Mouse (Mus musculus) cerebellum, adult 11 months (tissue): Measurements from ENCODE around the gene Ssrp1.
A peak's percentile ranks its signal among the peaks of the same experiment; 100 is the strongest.

Source experiments
- DNase-seq: peaks from one replicate; pipeline ENCODE4 v3.0.0; 2022

The Ssrp1 gene

DNA sequence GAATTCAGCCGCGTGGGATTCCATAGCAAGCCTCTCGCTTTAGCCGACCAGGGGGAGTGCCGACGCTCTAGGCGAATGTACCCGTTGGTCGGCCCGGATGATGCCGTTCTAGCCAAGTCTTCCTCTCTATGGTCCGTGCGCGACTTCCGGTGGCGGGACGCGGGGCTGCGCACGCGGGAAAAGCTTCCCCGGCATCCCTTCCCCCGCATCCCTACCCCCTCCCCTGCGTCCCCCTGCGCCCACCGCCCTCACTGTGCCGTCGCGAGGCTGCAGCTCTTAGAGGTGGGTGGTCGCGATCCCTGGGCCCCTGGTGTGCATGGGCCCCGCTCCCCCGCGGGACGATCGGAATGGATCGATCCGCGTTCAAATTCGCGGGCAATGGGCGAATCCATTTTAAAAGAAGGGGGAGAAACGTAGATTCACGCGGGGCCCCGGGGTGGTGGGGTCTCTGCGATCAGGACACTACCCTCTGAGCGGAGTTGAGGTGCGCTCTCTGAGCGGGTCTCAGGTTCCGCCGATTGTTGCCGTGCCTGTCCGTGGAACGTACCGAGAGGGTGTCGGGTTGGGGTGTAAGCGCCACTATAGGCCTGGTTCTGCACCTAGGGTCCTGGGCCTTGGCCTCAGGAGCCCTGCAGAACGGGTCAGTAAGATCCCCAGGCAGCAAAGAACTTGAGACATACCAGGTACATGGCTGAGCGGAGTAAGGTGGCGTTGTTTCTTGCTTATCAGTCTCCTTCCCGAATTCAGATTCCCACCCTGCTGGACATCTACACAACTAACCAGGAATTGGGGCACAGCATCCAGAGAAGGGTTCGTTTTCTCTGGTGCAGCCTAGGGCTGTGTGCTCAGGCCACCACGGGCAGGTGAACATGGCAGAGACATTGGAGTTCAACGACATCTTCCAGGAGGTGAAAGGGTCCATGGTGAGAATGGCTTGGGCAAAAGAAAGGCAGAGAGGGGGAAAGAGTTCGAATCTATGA is at the start of gene Ssrp1, which contains the start of gene P2rx3:
Gene Ssrp1 (plus strand): TSS at position 188 of the 980 bp plus-strand sequence.
Gene P2rx3 (minus strand): TSS at position 416 of the 980 bp plus-strand sequence.
- DNase-seq: peak; percentile 87

DNA sequence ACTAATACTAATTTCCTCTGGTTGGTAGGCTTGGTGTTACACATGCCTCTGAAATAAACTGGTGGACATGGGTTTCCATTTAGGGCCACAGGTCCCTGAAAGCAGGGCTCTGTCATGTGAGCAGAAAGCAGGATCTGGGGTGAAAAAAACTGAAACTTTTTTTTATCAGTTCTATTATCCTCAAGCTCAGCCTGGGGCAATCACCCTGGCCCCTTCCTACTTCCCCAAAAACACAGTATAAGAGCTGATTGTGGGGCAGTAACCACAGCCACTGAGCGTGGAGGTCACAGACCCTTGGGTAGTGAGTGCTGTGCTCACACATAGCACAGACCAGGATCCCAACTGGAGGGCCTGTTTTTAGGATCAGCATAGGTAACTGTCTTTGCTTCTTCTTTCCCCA is 49.1 kb upstream of the Ssrp1 start, which contains the start of gene Prg3:
Gene Prg3 (plus strand): TSS at position 286 of the 400 bp plus-strand sequence.
- DNase-seq: no peak

DNA sequence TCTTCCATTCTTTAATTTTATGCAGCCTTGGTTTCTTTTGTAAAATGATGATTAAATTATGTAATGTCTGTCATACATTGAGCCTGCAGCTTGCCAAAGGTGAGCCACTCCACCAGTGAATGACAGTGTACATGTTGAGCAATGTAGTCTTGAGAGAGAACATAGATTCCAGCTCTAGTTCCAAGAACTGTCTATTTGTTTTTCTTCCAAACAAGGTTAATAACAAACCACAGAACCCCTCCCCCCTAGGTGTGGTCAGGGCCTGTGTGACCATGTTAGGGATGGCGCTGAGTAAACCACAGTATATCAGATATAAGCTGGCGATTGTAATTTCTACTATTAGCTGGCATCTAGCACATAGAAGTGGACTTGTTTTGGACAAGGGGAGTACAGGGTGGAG is 40.7 kb upstream of the Ssrp1 start:
- no peak for DNase-seq

DNA sequence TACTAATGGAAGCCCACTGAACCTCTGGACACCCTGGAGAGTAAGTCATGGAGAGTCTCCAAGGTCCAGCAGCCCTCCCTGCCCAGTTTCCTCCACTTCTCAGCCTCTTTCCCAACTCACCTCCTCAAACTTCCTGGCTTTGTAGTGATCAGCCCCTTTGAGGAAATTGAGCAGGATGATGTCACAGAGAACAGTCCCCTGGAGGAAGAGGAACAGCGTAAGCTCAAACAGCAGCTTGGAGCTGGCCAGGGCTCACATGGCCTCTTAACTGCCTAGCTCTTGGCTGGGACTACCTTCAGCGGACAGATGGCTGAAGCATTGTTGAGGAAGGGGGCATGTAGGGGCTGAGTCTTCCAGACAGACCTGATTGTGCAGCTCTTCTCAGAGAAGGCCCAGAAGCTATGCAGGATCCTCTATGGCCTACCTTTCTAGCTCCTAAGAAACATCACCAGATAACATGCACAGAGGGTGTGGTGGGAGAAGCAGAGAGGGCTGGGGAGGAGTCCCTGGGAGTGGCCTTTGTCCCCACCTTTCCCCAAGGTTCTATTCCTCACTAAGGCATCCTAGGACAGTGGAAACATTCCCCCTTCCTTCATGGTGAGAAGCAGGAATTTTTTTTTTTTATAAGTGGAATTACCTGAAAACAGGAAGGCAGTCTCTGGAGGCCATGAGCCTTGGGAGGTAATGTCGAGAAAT is 37.4 kb upstream of the Ssrp1 start:
- DNase-seq: no peak

DNA sequence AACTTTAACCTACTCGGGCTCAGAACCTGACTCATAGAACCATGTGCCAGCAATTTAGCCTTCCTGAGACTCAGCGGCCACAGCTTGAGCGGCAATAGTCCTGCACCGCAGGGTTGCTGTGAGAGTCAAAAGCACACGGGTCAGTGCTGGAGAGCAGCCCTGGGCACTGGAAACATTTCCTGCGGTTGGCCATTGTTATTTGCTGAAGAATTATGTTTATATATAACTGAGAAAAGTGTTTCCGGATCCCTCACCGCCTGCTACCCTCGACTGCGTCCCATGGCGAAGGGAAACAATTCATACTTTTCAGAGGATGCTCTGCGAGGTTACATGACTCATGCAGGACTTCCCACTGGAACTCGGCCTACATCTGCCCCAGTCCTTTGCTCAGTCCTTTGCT is 35.5 kb upstream of the Ssrp1 start:
- DNase-seq: no peak

DNA sequence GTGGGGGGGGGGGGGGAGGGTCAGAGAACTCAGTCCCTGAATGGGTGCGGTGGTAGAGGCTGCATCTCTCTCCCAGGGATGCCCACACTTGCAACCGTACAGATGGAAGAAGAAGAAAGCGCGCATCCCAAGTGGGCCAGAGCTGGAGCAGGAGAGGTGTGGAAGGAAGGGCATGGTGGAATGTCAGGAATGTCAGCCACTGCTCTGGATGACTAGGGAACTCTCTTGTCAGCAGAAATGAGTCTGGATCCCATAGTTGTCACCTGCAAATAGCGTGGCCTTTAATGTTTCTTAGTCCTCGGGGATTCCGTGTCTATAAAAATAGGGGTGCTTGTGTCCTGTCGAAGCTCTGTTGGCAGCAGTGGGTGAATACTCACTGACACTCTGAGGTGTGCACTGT is 34.5 kb upstream of the Ssrp1 start:
- DNase-seq: no peak

DNA sequence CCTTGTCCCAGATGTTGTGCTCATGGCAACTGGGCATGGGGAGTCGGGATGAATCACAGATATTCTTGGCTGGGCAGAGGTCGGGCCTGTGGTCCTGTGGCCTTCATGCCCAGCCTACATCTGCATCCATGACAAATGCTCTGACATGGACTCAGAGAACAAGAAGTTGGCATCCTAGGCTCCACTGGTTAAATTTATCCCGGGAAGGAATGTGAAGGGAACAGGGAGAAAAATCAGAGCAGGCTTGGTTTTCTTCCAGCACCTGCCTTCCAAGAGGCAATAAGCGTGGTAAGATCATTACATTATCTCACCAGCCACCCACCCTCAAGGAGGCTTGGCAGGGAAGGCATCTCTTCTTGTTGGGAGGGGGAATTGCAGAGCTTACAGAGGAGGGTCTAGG is 32.7 kb upstream of the Ssrp1 start:
- DNase-seq: no peak

DNA sequence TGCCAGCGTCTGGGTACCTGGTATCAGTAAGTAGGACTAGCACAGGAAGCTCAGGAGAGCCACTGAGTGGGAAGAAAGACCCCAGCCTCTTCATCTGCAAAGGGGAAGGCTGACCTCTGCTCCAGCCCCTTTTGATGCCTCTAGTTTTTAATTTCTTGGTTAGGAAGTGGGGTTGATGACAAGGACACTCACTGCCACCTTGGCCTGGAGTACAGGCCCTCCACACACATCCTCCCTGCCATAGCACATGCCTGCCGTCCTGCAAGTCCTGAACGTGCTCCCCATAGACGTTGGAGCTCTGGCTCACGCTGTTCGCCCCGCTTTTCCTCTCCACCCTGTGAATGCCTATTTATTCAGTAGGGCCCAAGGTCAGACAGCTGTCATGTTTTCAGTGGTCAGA is 30.4 kb upstream of the Ssrp1 start:
- DNase-seq: no peak

DNA sequence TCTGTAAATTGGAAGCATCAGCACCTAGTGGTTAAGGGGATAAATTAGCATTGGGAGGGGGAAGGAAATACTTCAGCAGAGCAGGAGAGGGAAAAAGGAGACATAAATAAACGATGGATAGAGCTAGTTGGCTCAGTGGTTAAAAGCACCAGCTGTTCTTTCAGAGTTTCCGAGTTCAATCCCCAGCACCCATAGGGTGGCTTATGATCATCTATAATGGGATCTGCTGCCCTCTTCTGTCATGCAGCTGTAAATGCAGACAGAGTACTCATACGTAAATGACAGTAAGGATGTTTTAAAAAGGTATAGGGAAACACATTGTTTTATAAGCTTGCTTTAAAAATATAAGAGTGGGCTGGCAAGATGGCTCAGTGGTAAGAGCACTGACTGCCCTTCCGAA is 29.3 kb upstream of the Ssrp1 start:
- no peak for DNase-seq

DNA sequence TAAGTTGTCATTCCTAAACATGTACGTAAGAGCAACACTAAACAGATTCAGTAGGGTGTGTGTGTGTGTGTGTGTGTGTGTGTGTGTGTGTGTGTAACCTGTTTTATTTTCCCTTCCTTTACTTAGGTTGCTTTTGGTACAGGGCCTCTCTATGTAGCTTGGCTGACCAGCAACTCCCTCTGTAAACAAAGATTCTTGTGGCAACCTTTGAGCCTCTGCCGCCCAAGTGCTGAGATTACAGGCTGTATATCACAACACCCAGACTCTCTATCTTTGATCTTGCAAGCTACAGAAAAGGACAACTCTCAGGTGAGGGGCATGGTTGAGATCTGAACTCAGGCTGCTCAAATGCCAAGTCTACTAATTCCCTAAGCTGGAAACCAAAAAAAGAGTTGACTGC is 27.8 kb upstream of the Ssrp1 start:
- DNase-seq: no peak

DNA sequence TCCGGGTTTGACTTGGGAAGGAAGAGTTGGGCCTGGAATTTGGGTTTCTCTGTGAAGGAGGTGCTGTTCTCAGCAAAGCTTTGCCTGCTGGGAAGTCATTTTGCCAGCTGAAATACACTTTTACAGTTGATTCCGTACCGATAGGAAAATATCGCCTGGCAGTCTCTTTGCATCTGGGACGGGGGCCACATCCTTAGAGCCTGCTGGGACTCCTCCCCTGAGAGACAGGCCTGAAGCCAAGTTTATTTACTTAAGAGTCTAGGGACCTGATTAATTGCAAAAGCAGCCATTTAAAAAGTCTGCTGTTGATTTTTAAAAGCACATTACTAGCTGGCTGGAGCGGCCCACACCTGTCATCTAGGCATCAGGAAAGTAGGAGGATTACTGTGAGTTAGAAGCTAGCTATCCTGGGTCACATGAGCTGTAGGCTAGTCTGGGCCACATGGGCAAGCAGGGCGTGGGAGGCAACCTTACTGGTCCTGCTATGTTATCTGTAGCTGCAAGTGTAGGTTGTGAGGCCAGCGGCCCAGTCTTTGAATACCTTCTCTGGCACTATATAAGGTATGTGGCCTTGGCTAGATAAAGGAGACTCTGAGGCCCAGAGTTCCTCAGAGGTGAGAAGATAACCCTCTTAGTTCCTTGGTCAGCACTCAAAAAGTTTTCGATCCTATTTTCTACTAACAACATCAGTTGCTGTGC is 25.0 kb upstream of the Ssrp1 start:
- no peak for DNase-seq

DNA sequence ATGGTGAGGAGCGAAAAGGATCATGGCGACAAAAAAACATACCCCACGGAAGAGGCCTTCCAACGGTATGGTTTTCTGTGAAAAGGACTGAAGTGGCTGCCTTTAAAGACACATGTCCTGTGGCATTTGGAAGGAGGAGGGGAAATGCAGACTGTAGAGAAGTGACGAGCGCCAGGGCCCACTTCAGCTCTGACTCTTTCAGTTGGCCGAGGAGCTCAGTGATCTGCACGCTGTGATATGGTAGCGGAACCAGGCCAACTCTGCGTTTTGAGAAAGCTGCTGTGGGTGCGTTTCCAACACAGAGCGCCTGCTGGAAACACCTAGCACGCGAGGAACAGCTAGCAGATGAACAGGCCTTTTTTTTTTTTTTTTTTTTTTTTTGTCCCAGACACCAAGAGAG is 24.4 kb upstream of the Ssrp1 start:
- no peak for DNase-seq

DNA sequence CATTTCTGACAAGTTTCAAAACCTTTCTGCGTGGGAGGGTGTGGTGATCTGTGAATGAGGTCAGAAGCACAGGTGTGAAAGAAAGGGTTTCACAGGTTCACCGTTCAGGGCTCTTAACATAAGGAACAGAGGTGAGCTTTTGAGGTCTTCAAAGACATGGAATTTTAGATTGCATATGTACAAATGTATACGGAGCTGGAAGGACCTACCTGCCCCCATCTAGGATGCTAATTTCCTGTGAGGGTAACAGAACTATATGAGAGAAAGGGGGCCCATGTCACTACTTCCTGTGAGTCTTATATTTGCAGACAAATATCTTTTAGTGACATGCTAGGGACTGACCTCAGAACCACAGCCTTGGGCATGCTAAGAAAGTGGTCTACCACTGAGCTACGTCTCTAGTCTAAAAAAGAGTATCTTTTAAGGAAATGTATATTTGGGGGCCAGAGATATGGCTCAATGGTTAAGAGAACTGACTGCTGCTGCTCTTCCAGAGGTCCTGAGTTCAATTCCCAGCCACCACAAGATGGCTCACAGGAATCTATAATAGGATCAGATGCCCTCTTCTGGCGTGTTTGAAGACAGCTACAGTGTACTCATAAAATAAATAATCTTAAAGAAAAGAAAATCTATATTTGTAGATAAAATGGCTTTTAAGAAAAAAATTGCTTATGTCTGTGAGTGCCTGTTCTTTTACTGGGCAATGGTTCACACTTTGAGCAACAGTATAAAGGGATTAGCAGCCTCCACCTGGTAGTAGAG is 23.0 kb upstream of the Ssrp1 start:
- DNase-seq: no peak

DNA sequence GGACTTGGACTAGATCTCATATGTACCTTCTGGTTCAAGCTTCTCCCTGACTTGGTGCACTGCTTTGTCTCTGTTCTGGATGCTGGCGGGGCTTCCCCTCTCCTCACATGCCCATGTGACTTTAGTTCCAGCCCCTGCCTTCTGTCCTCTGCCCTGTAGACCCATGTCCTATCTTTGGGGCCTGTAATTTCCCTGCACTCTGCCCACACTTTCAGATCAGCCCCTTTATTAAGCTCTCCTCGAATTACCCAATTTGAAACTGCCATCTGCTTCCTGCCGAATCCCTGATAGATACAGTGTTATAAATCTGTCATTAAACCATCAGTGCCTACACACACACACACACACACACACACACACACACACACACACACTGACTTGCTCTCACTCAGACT is 22.4 kb upstream of the Ssrp1 start:
- no peak for DNase-seq

DNA sequence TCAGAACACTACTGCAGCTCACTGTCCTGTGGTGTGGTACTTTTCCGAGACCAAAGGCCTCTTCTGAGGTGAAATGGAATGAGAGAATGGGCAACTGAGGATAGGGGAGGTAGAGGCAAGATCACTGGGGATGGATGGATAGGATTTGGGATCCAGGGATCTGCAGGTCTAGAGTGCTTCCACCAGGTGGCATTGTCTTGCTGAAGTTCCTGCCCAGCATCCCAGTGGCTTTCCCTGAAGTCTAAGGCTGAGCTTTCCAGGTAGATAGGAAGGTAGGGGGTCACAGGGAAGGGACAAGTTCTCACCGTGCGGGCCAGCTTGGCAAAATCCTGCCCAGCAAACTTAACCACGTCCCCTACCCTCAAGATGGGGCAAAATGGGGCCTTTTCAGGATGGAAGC is 15.0 kb upstream of the Ssrp1 start:
- no peak for DNase-seq

DNA sequence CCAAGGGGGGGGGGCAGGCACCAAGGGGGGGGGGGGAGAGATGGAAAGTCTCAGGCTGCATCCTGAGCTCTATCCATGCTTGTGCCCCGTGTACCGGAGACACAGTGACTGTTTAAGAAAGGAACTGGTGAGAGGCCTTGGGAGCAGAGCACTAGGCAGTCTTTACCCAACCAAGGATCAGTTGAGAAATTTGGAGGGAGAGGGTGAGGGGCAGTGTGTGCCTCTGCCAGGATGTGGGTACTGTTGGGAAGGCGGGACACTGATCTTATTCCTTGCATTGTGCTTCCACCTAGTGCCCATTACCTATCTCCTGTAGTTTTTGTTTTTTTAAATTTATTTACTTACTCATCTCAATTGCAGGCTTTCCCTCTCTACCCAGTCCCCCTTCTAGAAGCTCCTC is 10.9 kb upstream of the Ssrp1 start:
- no peak for DNase-seq

DNA sequence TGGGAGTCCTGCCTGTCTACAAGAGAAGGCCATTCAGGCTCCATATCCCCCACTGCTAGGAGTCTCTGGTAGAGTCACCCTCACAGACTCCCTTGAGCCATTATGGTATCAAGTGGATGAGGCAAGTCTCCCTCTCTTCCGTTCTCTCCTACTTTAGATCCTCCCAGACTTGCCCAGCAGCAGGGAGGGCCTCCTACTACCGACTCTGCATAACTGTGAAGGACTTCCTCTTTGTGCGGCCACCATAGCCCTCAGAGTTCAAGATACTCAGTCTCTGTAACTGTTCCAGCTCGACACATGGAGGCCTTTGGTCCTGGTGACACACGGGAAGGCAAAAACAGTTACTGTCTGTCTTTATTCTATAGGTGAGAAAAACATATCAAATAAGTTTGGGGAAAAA is 9.8 kb upstream of the Ssrp1 start:
- DNase-seq: no peak

DNA sequence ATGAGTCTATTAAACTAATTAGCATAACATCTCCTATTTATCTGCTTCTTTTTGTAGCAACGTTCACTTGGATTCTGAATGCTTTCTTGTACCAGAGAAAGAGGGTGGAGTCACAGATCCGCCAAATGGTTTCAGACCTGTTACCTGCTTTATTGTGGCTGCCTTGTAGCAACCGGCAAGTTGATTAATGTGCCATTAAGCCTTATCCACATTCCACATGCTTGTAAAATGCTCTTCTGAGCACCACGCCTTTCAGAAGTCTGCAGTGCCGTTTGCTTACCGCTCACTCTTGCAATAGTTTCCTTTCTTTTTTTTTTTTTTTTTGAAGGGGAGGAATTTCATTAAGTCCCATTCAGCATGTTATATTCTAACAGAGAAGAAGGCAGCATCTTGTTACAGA is 7.1 kb upstream of the Ssrp1 start:
- no peak for DNase-seq

DNA sequence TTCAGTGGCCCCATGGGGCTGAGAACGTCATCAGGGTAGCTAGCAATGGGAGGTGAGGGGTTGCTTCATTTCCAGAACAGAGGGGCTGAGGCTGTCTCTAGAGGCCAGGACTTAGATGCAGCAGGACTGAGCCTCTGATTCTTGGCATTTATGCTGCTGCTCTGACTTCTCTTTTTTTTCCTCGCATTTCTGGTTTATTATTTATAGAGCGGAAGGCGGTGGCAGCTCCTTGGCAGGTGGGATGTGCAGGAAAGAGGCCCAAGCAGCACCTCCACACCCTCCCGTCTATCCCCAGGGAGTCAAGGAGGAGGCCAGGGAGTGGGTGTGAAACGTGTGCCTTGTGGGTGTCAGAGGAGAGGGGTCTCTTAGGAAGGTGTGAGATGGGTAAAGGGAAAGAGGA is 6.0 kb upstream of the Ssrp1 start:
- DNase-seq: no peak

DNA sequence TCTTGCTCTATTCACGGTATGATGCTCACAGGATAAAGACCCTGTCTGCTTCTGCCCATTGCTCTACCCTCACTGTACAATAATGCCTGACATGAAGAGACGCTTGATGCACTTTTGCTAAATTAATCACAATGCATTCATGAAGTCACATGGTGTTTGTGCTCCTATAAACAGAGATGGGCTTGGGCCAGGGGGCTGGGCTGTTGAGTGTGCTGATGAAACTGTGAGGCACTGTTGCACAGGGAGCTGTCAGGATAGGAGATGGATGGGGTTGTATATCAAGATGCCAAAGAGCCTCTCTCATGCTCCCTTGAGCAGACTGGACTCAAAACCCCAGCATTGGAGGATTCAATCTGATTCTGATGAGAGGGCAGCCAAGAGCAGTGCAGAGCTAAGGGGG is 3.9 kb upstream of the Ssrp1 start:
- no peak for DNase-seq

DNA sequence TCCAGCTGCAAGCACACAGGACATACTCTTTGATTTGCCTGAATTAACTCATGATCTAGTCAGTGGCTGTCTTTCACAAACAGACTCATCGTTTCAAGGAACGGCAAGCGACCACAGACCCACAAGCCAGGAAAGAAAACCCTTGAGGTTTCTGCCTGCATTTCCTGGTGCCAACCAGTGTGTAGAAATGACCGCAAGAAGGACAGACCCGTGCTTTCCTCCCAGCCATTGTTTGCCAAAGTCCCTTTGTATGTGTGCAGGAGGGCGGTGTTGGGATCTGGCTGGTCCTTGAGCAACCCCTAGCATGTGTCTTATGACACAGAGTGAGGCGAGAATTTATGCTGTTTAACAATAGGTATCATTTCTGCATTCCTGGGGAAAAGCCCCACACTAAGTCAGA is 2.9 kb upstream of the Ssrp1 start:
- no peak for DNase-seq

DNA sequence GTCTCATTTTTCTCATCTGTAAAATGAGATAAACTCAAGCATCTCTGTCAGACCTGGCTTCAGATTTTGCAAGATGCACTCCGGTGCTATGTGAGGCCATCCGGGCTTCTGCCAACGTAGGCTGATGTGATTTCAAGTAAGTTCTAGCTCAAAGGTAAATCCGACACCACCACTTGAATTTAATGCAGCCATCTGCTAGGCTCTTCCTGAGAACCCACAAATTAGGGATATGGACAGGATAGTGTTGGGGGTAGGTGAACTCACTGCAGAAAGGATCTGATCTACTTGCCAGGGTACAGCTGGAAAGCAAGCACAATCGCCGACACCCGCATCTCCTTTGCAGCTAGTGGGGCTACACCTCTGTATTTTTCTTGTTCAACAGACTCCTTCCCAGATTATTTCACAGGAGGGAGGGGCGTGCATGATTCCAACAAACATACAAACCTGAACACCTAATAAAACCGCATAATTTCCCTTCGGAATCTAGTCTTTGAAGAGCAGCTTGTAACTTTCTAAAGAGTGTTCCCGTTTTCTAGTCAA is 457 bp upstream of the Ssrp1 start:
- no peak for DNase-seq
